Mouse (Mus musculus): ENCODE measurements around the gene Zfp771.

- TF ChIP-seq CTCF (IDR thresholded peaks at IDR 0.05; ENCODE audit: low read depth) = no peak
- TF ChIP-seq EP300 (optimal IDR thresholded peaks at IDR 0.05) = no peak
Observed at GRCm38 (mm10) chr7:127214521-127214920, 29.6 kb upstream of the Zfp771 start.

All from stomach, postnatal 0 days (tissue).